Mouse (Mus musculus) NIH3T3 (cell line): ENCODE data around the gene Ubr1.
"Not testable (repeated sequence)": the region's sequence is repeated elsewhere in the genome, so short reads cannot be mapped to it uniquely, and the experiment has no call there.

ENCODE experiments used
- DNase-seq: peaks from one replicate; pipeline ENCODE4 v3.0.0-alpha.2; 2012; ENCODE audit warnings: low read depth

The Ubr1 gene

GRCm38 (mm10) chr2:120970559-120971080 is at the start of gene Ubr1:
TSS of gene Ubr1 (minus strand) at chr2:120970715.
- peak; percentile 81 for DNase-seq

GRCm38 (mm10) chr2:121017151-121017550 is 46.6 kb upstream of the Ubr1 start:
- DNase-seq, result no peak

GRCm38 (mm10) chr2:121016226-121016625 is 45.7 kb upstream of the Ubr1 start:
- no peak for DNase-seq

- no peak for DNase-seq
Observed at GRCm38 (mm10) chr2:121015507-121015906, 45.0 kb upstream of the Ubr1 start.

GRCm38 (mm10) chr2:121012676-121013075 is 42.2 kb upstream of the Ubr1 start:
- no peak for DNase-seq

GRCm38 (mm10) chr2:121009071-121009677 is 38.7 kb upstream of the Ubr1 start:
- no peak for DNase-seq

- no peak for DNase-seq
Observed at GRCm38 (mm10) chr2:121008664-121009007, 38.1 kb upstream of the Ubr1 start.

GRCm38 (mm10) chr2:121007925-121008663 is 37.6 kb upstream of the Ubr1 start, which contains the start of gene Ccndbp1:
TSS of gene Ccndbp1 (plus strand) at chr2:121008403.
- peak; percentile 96 for DNase-seq

- DNase-seq, result no peak
Observed at GRCm38 (mm10) chr2:121006986-121007385, 36.5 kb upstream of the Ubr1 start.

- no peak for DNase-seq
Observed at GRCm38 (mm10) chr2:121004018-121004811, 33.7 kb upstream of the Ubr1 start.

- peak; percentile 25 for DNase-seq
Observed at GRCm38 (mm10) chr2:121003586-121003985, 33.1 kb upstream of the Ubr1 start.

GRCm38 (mm10) chr2:120998863-120999262 is 28.3 kb upstream of the Ubr1 start:
- DNase-seq, result no peak

GRCm38 (mm10) chr2:120996607-120997006 is 26.1 kb upstream of the Ubr1 start:
- not testable (repeated sequence) for DNase-seq

- DNase-seq, result no peak
Observed at GRCm38 (mm10) chr2:120991196-120991595, 20.7 kb upstream of the Ubr1 start.

GRCm38 (mm10) chr2:120985241-120985640 is 14.7 kb upstream of the Ubr1 start:
- peak; percentile 27 for DNase-seq

- no peak for DNase-seq
Observed at GRCm38 (mm10) chr2:120983611-120984010, 13.1 kb upstream of the Ubr1 start.

- DNase-seq, result peak; percentile 40
Observed at GRCm38 (mm10) chr2:120980861-120981260, 10.3 kb upstream of the Ubr1 start.

- peak; percentile 79 for DNase-seq
Observed at GRCm38 (mm10) chr2:120979819-120980218, 9.3 kb upstream of the Ubr1 start.

GRCm38 (mm10) chr2:120978693-120979037 is 8.2 kb upstream of the Ubr1 start:
- DNase-seq, result peak; percentile 44

- no peak for DNase-seq
Observed at GRCm38 (mm10) chr2:120977926-120978692, 7.6 kb upstream of the Ubr1 start.

GRCm38 (mm10) chr2:120976990-120977925 is 6.7 kb upstream of the Ubr1 start, which contains the start of gene Tmem62:
TSS of gene Tmem62 (plus strand) at chr2:120977017.
- DNase-seq, result peak; percentile 79
